Mouse (Mus musculus) activated CD4-positive, CD25-positive, alpha-beta regulatory T cell, adult 4 months (primary cell): ENCODE data around the gene Spns2. TPM values are rescaled to one million over a fixed set of nuclear protein-coding genes. Genes with fewer than 3 reads are reported as not detected.

ENCODE experiments used
- ATAC-seq: one replicate; pipeline ENCODE4 v1.8.0; 2017
- polyA plus RNA-seq, 2 experiments: library from polyadenylated mRNA; unstranded; fragments of 100-300 nt; shearing (Covaris generic); gene quantifications; one replicate each; pipeline ENCODE4 v1.2.1; 2017

The Spns2 gene
- polyA plus RNA-seq, 2 experiments from 2014 or later, result not detected

DNA sequence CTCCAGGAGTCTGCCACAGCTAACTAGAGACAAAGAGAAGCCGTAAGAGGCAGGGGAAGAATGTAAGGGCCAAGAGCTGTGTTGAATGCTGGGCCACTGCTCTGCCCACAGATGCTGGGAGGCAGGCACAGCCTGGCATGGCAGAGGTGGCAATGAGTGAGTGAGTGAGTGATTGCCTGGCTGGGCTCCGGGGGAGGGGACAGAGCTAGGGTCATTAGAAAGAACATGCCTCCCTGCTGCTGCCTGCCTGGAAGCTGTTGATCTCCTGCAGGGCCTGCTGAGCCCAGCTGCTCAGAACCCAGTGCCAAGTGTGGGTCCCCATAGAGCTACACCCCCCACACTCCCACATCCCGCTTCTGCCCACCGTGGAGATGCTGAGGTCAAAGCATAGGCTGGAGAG is 7.7 kb upstream of the Spns2 start:
- ATAC-seq, result no peak

DNA sequence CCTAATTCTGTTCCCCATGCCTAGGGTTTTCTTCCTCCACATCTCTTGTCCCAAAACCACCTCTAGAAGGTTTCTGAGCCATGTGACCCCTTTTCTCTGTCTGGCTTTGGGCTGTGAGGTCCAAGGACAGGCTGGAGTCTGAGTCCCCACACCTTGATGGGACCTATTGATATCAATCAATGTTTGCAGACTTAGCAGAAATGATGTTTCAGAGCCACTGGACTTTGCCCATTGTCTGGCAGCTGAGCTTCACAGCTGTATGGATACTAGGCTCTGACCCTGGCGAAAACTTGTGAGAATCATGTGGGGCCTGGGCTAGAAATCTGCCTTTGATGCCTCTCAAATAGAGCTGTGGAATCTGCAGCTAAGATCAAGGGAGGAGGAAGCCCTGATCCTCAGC is 7.1 kb upstream of the Spns2 start:
- no peak for ATAC-seq

DNA sequence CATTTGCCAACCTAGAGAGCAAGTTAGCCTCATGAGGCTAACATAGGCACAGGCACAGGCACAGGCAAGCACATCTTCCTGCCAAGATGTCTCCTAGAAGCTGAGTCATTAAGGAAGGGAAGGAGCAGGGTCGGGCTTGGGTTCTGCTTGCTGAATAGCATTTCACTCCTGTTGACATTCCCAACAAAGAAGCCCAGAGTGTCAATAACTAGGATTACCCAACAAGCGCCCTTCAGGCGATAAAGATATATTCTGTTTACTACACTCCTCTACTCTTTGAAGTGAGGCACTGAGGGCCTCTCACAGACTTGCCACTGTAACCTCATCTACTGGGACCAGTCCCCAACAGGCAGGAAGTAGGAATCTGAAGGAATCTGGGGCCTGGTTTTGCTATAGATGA is 6.4 kb upstream of the Spns2 start:
- ATAC-seq, result no peak

- no peak for ATAC-seq
These were observed 4.6 kb upstream of the Spns2 start for GRCm38 (mm10) chr11:72494046-72494988.

GRCm38 (mm10) chr11:72491130-72491960 is 1.6 kb upstream of the Spns2 start:
- ATAC-seq, result no peak

DNA sequence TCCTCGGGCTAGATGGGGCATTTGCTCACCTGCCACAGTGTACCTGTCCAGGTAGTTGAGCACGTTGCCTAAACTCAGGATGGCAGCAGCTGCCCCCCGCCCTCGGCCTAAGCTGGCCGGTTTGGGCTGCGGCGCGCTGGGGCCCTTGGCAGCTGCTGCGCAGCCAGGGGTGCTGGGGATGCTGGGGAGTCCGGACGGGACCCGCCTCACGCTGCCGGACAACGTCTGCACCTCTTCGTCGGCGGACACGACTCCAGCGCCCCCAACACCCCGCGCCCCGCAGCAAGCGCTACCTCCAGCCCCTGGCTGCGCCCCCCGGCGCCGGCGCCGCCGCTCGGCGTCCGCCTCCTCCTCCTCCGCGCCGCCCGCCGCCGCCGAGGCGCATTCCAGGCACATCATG is 307 bp downstream of the Spns2 start:
- ATAC-seq, result no peak

DNA sequence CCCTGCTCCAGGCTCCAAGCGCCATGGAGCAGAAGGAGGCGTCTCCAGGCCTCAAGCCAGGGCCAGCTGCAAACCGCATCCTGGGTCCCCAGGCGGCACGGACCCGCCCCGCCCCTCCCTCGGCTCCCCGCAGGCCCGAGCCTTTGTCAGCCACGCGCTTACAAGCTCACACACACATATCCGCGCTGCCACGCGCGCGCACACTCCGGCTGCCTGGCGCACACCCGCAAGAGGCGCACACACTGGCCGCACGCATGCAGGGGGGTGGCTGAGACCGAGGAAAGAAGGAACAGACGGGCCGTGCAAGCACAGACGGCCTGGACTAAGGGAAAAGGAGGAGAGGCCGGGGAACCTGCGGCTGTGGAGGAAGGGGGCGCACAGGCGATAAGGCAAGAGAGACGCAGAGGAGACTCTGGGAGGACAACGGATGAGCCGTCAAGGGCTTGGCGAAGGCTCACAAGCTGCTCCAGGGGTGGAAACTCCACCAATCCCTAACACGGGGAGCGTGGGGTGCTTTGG is 892 bp downstream of the Spns2 start:
- ATAC-seq, result no peak

DNA sequence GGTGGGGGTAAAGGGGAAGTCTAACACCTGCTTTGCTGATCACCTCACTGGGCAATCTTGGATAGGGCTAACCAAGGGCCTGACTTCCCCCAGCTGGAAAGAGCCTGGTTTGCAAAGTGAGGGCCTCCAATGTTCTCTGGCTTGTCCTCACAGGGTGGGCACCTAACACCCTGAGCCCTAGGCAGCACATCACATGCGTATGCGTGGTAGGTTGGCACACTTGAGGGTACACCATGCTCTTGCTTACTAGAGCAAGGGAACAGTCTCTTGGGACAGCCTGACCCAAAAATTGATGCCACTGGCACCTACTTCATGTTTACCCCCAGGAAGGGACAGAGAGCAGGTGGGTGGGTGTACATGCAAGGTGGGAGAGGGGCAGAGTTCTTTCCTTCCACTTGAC is 2.0 kb downstream of the Spns2 start:
- no peak for ATAC-seq

- ATAC-seq, result no peak
These were observed 2.5 kb downstream of the Spns2 start for GRCm38 (mm10) chr11:72487171-72487570.

DNA sequence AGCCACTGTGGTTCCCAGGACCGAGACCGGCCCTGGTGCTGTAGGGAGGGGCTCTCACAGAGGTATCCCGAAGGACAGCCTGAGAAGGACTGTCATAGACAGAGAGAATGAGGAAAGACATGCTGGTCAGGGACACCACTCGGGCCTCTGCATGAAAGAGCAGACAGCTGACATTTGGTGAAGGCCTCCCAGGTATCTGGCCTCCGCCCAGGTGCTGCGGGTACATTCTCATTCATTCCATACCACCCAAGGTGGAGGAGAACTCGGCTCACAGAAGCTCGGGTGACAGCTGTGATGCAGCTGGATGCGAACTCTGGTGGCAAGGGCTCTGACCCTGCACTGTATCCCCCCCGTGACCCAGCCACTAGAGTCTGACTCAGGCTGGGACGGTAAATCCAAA is 3.7 kb downstream of the Spns2 start:
- ATAC-seq, result no peak

- no peak for ATAC-seq
These were observed 4.5 kb downstream of the Spns2 start for GRCm38 (mm10) chr11:72485157-72485556.

- ATAC-seq, result no peak
These were observed 5.2 kb downstream of the Spns2 start for GRCm38 (mm10) chr11:72484549-72484948.

DNA sequence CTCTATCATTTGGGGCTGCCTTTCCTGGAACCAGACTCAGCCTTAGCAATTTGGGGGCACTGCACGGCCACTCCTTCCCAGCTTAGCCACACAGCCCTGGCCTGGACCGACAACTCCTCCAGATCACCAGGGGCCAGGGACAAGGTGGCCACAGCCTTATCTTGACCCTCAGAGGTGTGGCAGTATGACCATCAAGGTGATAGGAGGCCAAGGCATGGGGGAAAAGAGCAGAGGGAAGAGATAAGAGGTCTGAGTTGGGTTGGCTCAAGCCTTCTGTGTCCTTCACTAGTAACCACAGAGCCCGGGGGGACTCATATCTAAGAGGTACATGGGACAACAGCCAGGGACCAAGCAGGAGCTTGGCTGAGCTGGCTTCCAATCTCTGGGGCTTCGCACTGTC is 7.8 kb downstream of the Spns2 start:
- no peak for ATAC-seq

DNA sequence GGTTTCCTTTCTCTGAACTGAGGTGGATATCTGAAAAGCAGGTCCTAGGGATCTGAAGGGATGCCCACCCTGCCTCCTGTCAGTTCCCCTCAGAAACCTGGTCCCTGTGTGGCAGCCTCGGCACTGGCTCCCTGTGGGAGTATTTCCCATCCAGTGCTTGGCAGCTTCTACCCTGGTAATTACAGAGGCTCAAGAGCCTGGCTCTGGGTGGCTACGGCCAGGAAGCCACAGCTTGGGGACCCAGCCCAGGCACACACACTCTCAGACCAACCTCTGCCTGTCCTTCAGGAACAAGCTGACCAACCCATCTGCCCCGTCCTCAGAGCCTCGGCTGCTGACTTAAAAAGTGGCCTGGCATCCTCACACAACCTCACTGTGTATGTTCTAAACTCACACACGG is 8.4 kb downstream of the Spns2 start:
- no peak for ATAC-seq

GRCm38 (mm10) chr11:72479499-72479898 is 10.2 kb downstream of the Spns2 start:
- no peak for ATAC-seq

- ATAC-seq, result no peak
These were observed 11.5 kb downstream of the Spns2 start for GRCm38 (mm10) chr11:72478228-72478627.

DNA sequence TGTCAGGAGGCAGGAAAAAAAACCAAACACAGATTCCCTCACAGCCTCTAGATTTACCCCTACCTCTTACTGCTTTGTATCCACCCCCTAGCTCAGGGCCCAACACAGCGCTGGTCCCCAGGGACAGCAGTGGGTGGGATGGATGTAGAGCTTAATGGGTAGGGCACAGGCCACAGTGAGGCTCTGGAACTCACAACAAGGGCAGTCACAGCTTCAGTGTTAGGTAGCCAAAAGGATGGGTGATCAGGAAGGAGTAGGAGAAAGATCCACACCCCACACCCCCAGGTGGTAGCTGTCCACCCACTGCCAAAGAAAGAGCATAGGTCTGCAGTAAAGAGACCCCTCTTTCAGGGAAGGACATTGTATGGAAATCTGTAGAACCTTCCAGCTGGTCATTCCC is 12.1 kb downstream of the Spns2 start:
- no peak for ATAC-seq

DNA sequence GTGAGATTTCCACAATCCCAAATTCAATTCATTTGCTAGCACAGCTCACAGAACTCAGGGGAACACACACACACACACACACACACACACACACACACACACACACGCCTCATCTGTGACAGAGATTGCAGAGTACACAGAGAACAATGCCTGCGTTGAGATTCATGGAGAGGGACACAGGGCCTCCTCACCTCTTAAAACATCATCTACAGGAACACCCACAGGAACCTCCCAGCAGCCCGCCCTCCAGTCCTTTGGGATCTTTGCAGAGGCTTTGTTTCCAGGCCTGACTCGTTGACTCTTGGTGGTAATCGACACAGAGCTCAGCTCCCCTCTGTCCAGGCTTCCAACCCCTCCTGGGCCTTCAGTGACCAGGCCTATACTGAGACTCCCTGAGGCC is 12.5 kb downstream of the Spns2 start:
- ATAC-seq, result no peak

DNA sequence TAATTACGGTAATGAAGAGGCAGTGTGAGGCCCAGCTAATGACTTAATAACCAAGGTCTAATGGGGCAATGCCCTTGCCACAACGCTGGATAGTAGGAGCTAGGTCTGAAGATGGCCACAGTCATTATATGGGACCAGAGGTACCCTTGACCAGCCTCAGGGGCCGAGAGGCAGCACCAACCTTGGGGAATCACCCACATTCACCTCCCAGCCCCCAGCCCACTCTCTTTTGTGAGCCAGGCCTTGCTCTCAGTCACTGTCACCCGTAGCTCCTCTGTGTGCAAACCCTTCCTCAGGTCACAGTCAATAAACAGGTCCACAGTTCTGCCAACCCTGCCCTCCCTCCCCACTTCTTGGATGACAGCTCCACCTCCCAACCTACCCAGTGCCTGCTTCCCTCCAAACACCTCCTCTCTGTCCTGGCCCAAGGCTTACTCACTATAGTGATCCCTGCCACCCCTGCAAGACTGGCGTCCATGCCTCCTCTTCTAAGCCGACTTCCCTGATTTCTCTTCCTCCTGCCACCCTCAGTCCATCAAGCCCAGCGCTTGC is 13.6 kb downstream of the Spns2 start:
- ATAC-seq, result no peak

DNA sequence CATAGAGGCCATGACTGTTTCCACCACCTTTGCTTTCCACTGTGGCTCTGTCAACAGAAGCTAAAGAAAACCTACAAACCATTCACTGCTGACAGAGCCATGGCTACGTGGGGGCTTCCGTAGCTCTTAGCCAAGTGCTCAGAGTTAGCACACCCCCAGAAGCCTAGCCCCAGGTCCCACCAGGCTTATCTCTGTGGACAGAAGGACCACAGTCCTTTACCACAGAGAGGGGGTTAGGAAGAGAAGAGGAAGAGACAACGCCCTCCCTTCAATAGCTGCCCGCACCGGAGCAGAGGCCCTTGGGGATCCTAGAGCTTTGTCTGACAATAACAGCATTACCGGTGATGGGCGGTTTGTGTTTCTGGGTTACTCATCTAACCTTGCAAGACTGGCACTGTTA is 14.3 kb downstream of the Spns2 start:
- no peak for ATAC-seq

- ATAC-seq, result no peak
These were observed 14.8 kb downstream of the Spns2 start for GRCm38 (mm10) chr11:72474926-72475325.

GRCm38 (mm10) chr11:72473540-72473939 is 16.2 kb downstream of the Spns2 start:
- no peak for ATAC-seq

DNA sequence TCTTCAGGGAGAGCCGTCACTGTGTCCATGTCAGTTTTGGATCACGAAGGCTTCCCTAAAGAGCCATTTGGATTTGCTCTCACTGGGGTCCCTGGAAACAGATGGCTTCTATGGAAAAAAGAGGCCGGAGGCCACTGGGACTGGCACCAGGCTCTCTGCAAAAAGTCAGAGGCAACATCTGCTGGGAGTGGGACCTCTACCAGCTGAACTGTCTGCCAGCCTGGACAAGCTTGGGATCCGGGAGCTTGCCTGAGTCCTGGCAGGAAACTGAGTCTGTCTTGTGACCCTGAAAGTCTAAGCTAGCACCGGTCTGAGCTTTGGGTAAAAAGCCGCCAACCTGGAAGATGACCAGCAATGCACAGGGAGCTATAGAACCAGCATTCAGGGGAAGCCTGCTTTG is 18.3 kb downstream of the Spns2 start:
- ATAC-seq, result no peak
